In the genomic region with DNA sequence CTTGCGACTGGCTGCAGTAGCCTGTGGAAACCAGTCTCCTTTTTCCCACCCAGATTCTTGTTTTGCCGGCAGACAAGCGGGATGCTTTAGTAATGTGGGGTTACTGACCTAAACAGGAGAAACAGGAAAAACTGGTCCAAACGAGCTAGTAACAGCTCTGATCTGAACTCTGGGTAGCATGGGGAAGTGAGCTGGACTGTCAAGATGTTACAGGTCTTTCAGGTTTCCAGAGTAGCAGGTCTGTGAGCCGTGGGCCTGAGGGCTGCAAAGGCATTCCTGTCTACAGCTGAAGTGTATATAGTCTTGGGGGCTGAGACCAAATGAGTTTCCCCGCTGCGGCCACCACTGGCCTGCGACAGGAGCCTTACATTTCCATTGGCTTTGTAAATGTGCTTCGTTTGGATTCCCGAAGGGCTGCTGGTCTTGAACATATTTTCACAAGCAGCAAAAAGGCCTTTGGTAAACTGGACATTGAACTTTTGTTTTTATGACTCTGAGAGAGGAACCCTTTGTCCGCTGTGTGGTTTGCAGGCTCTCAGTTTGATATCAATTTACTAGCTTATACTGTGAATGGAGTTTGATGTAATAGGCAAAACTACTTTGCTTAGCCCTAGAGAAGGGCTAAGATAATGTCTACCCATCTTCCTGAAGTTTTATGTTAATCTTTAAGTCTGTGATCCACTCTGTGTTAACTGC, we compare ENCODE assay signal across 16 mouse cellular contexts. TPM values are rescaled to one million over a fixed set of nuclear protein-coding genes. Genes with fewer than 3 reads are reported as not detected.
DNase-seq lines count a peak whose midpoint lies in the region; ATAC-seq and TF ChIP-seq lines count a peak whose summit lies in the region.
"Had no signal": no experiment of that assay in that cellular context is flagged by ENCODE, and none has a peak within 500 bp of the region (broad histone marks: within the 10 kb centered on the region; RNA-seq: fewer than 3 reads in every experiment).

No protein-coding gene starts in this region.

- H3K9me3 ChIP-seq in limb, embryonic 12.5 days: no peaks in the 10 kb centered on the region
- H3K9me3 ChIP-seq in limb, embryonic 10.5 days (replicated peaks): no peaks in the 10 kb centered on the region
- H3K9me3 ChIP-seq in E14TG2a.4 (ENCODE audit: low read length): no peaks in the 10 kb centered on the region
- no peaks in the 10 kb centered on the region for H3K9me3 ChIP-seq in intestine, postnatal 0 days (ENCODE audit: control insufficient read depth)
- H3K9me3 ChIP-seq: hindbrain, embryonic 15.5 days; midbrain, embryonic 12.5 days had no signal

- H3K4me2 ChIP-seq in limb, embryonic 12.5 days: no peak overlapping the region
- H3K4me2 ChIP-seq in intestine, postnatal 0 days (replicated peaks; ENCODE audit: low read depth): 0 out of 2 replicates have a peak overlapping the region, but pooled peaks have one; percentile 17
- H3K4me2 ChIP-seq: hindbrain, embryonic 15.5 days; midbrain, embryonic 12.5 days had no signal

- TF ChIP-seq CTCF in E14TG2a.4 (conservative IDR thresholded peaks at IDR 0.05; ENCODE audit: low read length): no peak
- no peak for TF ChIP-seq CTCF in intestine, postnatal 0 days (IDR thresholded peaks at IDR 0.05; ENCODE audit: low read depth)

- DNase-seq in limb, embryonic 10.5 days (ENCODE audit: low spot score): no peak
- peak; percentile 31 for DNase-seq in embryo, embryonic 11 days
- DNase-seq in layer of hippocampus, postnatal 25 days (ENCODE audit: extremely low spot score in 1 of 2, low spot score in 1 of 2): no peak
- no peak for DNase-seq in layer of hippocampus, postnatal 10 days (ENCODE audit: low spot score in 2 of 2)
- DNase-seq in heart, adult 9 months (ENCODE audit: low spot score in 2 of 2): no peak
- DNase-seq: cerebellum, postnatal 10 days; gastrocnemius, postnatal 36 days; lung, postnatal 14 days; spleen, adult 18-20 months had no signal

- H3K27me3 ChIP-seq in limb, embryonic 12.5 days: no peaks in the 10 kb centered on the region
- no peaks in the 10 kb centered on the region for H3K27me3 ChIP-seq in limb, embryonic 10.5 days (ENCODE audit: low read depth, poor library complexity, severe bottlenecking)
- no peaks in the 10 kb centered on the region for H3K27me3 ChIP-seq in E14TG2a.4 (ENCODE audit: insufficient read depth, low read length)
- H3K27me3 ChIP-seq in intestine, postnatal 0 days (replicated peaks; ENCODE audit: control insufficient read depth, insufficient read depth, low read length): no peaks in the 10 kb centered on the region
- H3K27me3 ChIP-seq: hindbrain, embryonic 15.5 days; midbrain, embryonic 12.5 days had no signal

- no peak overlapping the region for H3K4me3 ChIP-seq in limb, embryonic 12.5 days (replicated peaks)
- H3K4me3 ChIP-seq in limb, embryonic 10.5 days: no peak overlapping the region
- peak overlapping the region; percentile 26; the same call in 1 of the 2 replicates for H3K4me3 ChIP-seq in E14TG2a.4 (replicated peaks; ENCODE audit: low read length)
- H3K4me3 ChIP-seq in intestine, postnatal 0 days (ENCODE audit: low read depth, low read length): no peak overlapping the region
- H3K4me3 ChIP-seq: erythroblast, embryonic 14.5 days; hindbrain, embryonic 15.5 days; midbrain, embryonic 12.5 days had no signal

- H3K4me1 ChIP-seq in limb, embryonic 12.5 days (replicated peaks): no peaks in the 10 kb centered on the region; the same call in 1 of the 2 replicates
- no peaks in the 10 kb centered on the region for H3K4me1 ChIP-seq in limb, embryonic 10.5 days
- peaks cover 44% of the 10 kb centered on the region for H3K4me1 ChIP-seq in E14TG2a.4 (replicated peaks; ENCODE audit: low read depth, low read length)
- H3K4me1 ChIP-seq in intestine, postnatal 0 days (replicated peaks; ENCODE audit: control insufficient read depth, insufficient read depth, low read length): no peaks in the 10 kb centered on the region
- H3K4me1 ChIP-seq: hindbrain, embryonic 15.5 days; midbrain, embryonic 12.5 days had no signal

- H3K27ac ChIP-seq in limb, embryonic 12.5 days: 0 out of 2 replicates have a peak overlapping the region, but pooled peaks have one; percentile 12
- H3K27ac ChIP-seq in limb, embryonic 10.5 days: no peak overlapping the region
- peak overlapping the region; percentile 51; the same call in 1 of the 2 replicates for H3K27ac ChIP-seq in intestine, postnatal 0 days (ENCODE audit: low read depth, low read length)
- H3K27ac ChIP-seq: hindbrain, embryonic 15.5 days; midbrain, embryonic 12.5 days had no signal

- ATAC-seq in limb, embryonic 12.5 days (ENCODE audit: insufficient number of reproducible peaks, insufficient read depth, low FRiP score, low TSS enrichment, low read depth): no peak
- peak; percentile 68 for ATAC-seq in intestine, postnatal 0 days

- H3K9ac ChIP-seq in limb, embryonic 12.5 days (replicated peaks): no peak overlapping the region
- no peak overlapping the region for H3K9ac ChIP-seq in intestine, postnatal 0 days (ENCODE audit: low read depth, low read length)
- H3K9ac ChIP-seq: hindbrain, embryonic 15.5 days; midbrain, embryonic 12.5 days had no signal

- 60% methylated on average over 11 of the region's 11 CpGs for WGBS in limb, embryonic 12.5 days
- 60% methylated on average over 11 of the region's 11 CpGs for WGBS in limb, embryonic 10.5 days
- WGBS in intestine, postnatal 0 days: 27% methylated on average over 11 of the region's 11 CpGs

- peaks cover 27% of the 10 kb centered on the region for H3K36me3 ChIP-seq in limb, embryonic 12.5 days
- H3K36me3 ChIP-seq in limb, embryonic 10.5 days: peaks cover 29% of the 10 kb centered on the region
- peaks cover 33% of the 10 kb centered on the region for H3K36me3 ChIP-seq in E14TG2a.4 (ENCODE audit: insufficient read depth, low read length)
- peaks cover 15% of the 10 kb centered on the region for H3K36me3 ChIP-seq in intestine, postnatal 0 days (ENCODE audit: control insufficient read depth, insufficient read depth)

RNA-seq across cellular contexts. Expression of a gene that starts 17.7 kb away (rescaled TPM):
- 70.0 and 71.8 TPM in 2 replicates for polyA plus RNA-seq in limb, embryonic 12.5 days (2016; fragmentation: Nextera tagmentation; extraction: Ambion mirVana)
- 104 and 135 TPM in 2 replicates for polyA plus RNA-seq in limb, embryonic 10.5 days (2016; fragmentation: Nextera tagmentation; extraction: Ambion mirVana)
- 73.0 and 75.1 TPM in 2 replicates for polyA plus RNA-seq in intestine, postnatal 0 days (2015; fragmentation: Nextera tagmentation; extraction: Ambion mirVana)
- 100 to 1,000 TPM; 139 to 158 TPM for total RNA-seq in layer of hippocampus, postnatal 25 days (2021)
- 100 to 1,000 TPM in 1 of 2 experiments, 10 to 100 TPM in 1; 95.0 to 114 TPM for total RNA-seq in layer of hippocampus, postnatal 10 days (2021)

RNA-seq across cellular contexts. Expression of a gene that starts 25.2 kb away (rescaled TPM):
- 0.05 and 0.08 TPM in 2 replicates for polyA plus RNA-seq in limb, embryonic 12.5 days (2016; fragmentation: Nextera tagmentation; extraction: Ambion mirVana)
- 0.04 TPM in 1 of 2 replicates, not detected in the other for polyA plus RNA-seq in limb, embryonic 10.5 days (2016; fragmentation: Nextera tagmentation; extraction: Ambion mirVana)
- polyA plus RNA-seq in intestine, postnatal 0 days (2015; fragmentation: Nextera tagmentation; extraction: Ambion mirVana): 267 and 292 TPM in 2 replicates
- total RNA-seq in layer of hippocampus, postnatal 25 days (2021): under 1 TPM; 0.25 to 0.31 TPM
- total RNA-seq in layer of hippocampus, postnatal 10 days (2021): under 1 TPM; 0.16 to 0.20 TPM
- total RNA-seq: gastrocnemius, postnatal 36 days had no signal
- polyA plus RNA-seq: erythroblast, embryonic 14.5 days; heart, embryonic 14.5 days had no signal

RNA-seq across cellular contexts. Expression of a gene that starts 54.5 kb away (rescaled TPM):
- 88.8 and 94.4 TPM in 2 replicates for polyA plus RNA-seq in limb, embryonic 12.5 days (2016; fragmentation: Nextera tagmentation; extraction: Ambion mirVana)
- polyA plus RNA-seq in limb, embryonic 10.5 days (2016; fragmentation: Nextera tagmentation; extraction: Ambion mirVana): 75.7 and 87.7 TPM in 2 replicates
- polyA plus RNA-seq in intestine, postnatal 0 days (2015; fragmentation: Nextera tagmentation; extraction: Ambion mirVana): 43.9 and 45.9 TPM in 2 replicates
- total RNA-seq in layer of hippocampus, postnatal 25 days (2021): 10 to 100 TPM; 56.1 to 57.6 TPM
- 10 to 100 TPM; 48.3 to 52.7 TPM for total RNA-seq in layer of hippocampus, postnatal 10 days (2021)

Comparison
In these comparisons a context has a peak if more than half of its experiments do, and no peak if none do; other contexts are left out.
1. RNA of a gene that starts 25.2 kb away (polyA plus RNA-seq): 267 to 292 TPM in intestine, postnatal 0 days; 0.05 to 0.08 TPM in limb, embryonic 12.5 days and 0.04 TPM in limb, embryonic 10.5 days; every median in the first group is over 100 times any median in the second.